Mouse (Mus musculus) brain, embryonic 14.5 days (tissue): ENCODE results near the gene Scrn1. TPM values are rescaled to one million over a fixed set of nuclear protein-coding genes. Genes with fewer than 3 reads are reported as not detected.

Source experiments
- DNase-seq: peaks from one replicate; pipeline ENCODE4 v3.0.0-alpha.2; 2011; ENCODE audit warnings: low read depth
- CTCF ChIP-seq: fragments of 200-500 bp; IDR thresholded peaks from 2 replicates; pipeline ENCODE4 v1.5.1; 2012; ENCODE audit warnings: inconsistent platforms, mild to moderate bottlenecking, moderate library complexity, borderline replicate concordance; ENCODE audit not compliant: insufficient read depth, insufficient read length; ENCODE audit errors: extremely low read depth
- POLR2A ChIP-seq: fragments of 200-500 bp; IDR thresholded peaks from 2 replicates; pipeline ENCODE4 v1.6.1; 2012; ENCODE audit warnings: mild to moderate bottlenecking, inconsistent platforms, borderline replicate concordance; ENCODE audit not compliant: poor library complexity, insufficient read depth, insufficient read length, severe bottlenecking; ENCODE audit errors: extremely low read depth
- polyA plus RNA-seq: library from polyadenylated mRNA; depleted of rRNA; stranded (reverse); fragments of >200 nt; gene quantifications from 2 replicates; pipeline ENCODE4 v1.2.3, GENCODE M21; 2012

Gene Scrn1
- polyA plus RNA-seq, 1 experiment = 92.9 TPM

DNA sequence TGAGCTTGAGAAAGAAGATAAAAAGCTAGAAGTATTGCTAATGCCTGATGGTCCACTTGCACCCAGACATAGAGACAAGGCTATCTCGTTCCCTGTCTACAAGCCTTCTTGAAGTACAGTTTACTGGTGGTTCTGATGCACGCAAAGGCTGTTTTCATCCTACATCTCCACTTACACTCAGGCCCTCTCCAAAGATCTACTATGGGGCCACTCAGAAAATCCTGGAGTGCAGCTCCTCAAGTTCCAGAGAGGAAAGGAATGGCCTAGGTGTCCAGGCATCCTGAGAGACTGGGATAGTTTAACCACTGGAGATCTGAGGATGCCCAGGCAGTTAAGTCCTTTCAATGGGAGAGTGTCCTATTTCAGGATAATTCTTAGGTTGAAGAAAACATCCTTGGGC, 24.4 kb upstream of the Scrn1 start:
- no peak for DNase-seq

DNA sequence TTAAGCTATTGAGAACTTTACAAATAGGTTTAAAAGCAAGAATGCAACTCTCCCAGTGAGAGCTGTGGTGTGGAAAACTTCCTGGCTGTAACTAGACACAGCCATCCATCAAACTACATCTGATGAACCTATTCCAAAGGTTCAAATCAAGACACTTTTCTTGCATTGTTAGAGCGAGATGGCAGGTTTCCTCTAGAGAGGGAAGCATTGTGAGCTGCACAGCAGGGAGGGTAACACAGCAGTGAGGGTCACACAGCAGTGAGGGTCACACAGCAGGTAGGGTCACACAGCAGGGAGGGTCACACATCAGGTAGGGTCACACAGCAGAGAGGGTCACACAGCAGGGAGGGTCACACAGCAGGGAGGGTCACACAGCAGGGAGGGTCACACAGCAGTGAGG, 21.9 kb upstream of the Scrn1 start:
- DNase-seq = no peak
- TF ChIP-seq CTCF (no peak), POLR2A (no peak)

More for the DNA sequence above, 24.4 kb upstream of the Scrn1 start:
- TF ChIP-seq POLR2A (no peak), CTCF (no peak)

GRCm38 (mm10) chr6:54587683-54588082, 21.4 kb upstream of the Scrn1 start:
- DNase-seq = no peak
- TF ChIP-seq CTCF = no peak
- no peak for TF ChIP-seq POLR2A

GRCm38 (mm10) chr6:54586911-54587310, 20.6 kb upstream of the Scrn1 start:
- TF ChIP-seq CTCF (no peak), POLR2A (no peak)
- DNase-seq = no peak

DNA sequence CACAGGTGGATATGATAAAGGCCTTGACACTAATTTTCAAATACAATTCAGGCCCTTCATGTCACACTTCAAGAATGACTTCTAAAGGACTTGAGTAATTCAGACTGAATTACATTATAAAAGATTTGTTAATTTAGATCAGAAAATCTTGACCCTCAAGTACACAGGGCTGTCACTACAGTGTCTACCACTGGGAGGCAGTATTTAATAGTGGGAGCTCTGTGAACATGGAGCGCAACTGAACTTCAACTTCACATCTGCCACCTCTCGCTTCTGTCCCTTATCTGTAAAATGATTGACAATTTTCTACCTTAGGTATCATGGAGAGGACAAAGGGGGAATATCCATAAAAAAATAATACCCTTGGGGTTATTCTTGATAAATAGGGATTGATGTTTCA, 19.9 kb upstream of the Scrn1 start:
- no peak for TF ChIP-seq POLR2A
- TF ChIP-seq CTCF = peak; percentile 71; the same call in 1 of the 2 replicates

DNA sequence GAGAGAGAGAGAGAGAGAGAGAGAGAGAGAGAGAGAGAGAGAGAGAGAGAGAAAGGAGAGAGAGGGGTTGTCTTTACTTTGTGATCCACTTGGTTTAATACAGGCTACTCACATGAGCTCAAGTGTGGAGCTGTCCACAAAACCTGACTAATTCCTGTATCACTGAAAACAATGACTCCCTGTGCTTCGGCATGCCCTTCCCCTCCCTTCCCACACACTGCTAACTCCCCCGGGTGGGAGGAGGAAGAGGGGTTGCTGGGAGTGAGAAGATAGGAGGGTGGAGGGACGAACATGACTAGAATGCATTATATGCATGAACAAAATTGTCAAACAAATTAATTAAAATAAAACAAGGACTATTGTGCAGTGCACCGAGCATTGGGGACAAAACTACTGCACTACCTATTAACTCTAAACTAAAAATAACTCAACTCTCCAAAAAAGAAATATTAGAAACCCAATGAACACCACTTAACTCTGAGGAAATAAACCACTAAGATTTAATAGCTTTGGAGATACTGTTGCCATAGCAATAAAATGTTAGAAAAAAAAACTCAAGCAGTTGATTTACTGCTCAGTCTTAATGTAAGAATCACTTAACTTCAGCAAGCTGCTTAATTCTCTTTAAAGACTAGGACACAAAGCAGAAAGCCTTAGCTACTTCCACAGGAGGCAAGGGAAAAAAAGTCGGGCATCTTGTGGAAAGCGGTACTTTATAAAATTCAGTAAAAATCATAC, 7.1 kb upstream of the Scrn1 start:
- no peak for TF ChIP-seq CTCF
- TF ChIP-seq POLR2A = no peak
- DNase-seq = peak; percentile 80

More for the DNA sequence above, 19.9 kb upstream of the Scrn1 start:
- DNase-seq = peak; percentile 82

GRCm38 (mm10) chr6:54569776-54570175, 3.5 kb upstream of the Scrn1 start:
- DNase-seq = peak; percentile 84

DNA sequence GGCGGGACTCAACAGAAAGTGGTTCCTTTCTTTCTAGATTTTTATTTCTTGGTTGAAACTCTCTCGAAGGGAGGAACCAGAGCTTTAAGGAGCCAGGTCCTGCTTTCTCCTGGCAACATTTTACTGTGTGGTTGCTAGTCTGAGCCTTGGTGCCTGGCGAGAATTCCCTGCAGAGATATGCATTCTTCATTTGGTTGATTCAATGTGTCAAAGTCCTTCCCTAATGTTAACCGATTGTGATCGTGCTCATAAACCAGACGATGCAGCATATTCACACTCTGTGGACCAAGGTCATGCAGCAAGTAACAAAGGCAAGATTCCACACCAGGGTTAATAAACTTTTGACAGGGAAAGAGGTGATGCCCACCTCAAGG, 244 bp upstream of the Scrn1 start:
- DNase-seq = no peak

More at GRCm38 (mm10) chr6:54569776-54570175, 3.5 kb upstream of the Scrn1 start:
- TF ChIP-seq POLR2A = no peak
- no peak for TF ChIP-seq CTCF

DNA sequence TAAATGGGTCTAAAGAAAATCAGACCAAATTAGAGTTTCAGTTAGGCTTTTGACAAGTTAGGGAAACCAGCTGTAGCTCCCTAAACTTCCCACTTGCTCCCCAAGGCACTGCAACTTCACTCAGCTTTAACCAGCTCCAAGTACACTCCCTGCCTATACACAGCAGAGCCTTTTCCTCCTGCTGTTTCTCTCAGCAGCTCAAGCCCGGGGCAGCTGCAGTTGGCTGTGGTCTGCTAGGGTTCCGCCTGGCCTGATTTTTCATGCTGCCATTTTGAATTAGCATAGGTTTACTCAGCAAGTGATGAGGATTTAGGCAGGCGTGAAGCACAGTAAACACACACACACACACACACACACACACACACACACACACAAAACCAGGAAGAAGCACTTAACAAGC, 1.3 kb downstream of the Scrn1 start:
- TF ChIP-seq POLR2A (no peak), CTCF (no peak)
- peak; percentile 89 for DNase-seq

More for the DNA sequence above, 244 bp upstream of the Scrn1 start:
- no peak for TF ChIP-seq CTCF
- no peak for TF ChIP-seq POLR2A

DNA sequence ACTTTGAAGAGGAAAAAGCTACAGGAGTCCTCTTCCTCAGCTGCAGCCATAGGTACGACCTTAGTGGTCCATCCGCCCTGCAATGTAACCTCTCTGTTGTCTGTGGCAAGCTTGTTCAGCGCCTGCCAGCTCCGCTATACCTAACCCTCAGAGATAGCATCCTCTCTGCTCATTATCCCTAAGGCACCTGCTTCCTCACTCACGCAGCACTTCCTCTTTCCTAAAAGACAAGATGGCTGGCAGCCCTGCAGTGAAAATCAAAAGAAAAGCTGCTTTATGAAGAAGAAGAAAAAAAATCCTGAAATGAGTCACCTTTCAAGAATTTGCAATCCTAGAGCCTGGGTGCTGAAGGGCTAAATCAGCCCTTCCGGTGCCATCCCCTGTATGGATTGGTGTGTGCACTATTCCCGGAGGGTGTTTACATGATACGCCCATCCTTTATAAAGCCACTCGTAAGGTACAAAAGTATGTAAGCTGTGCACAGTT, 1.7 kb downstream of the Scrn1 start:
- no peak for TF ChIP-seq CTCF
- peak; percentile 57 for DNase-seq

- no peak for TF ChIP-seq CTCF
- no peak for DNase-seq
Measured at GRCm38 (mm10) chr6:54563561-54563960, 2.7 kb downstream of the Scrn1 start.

DNA sequence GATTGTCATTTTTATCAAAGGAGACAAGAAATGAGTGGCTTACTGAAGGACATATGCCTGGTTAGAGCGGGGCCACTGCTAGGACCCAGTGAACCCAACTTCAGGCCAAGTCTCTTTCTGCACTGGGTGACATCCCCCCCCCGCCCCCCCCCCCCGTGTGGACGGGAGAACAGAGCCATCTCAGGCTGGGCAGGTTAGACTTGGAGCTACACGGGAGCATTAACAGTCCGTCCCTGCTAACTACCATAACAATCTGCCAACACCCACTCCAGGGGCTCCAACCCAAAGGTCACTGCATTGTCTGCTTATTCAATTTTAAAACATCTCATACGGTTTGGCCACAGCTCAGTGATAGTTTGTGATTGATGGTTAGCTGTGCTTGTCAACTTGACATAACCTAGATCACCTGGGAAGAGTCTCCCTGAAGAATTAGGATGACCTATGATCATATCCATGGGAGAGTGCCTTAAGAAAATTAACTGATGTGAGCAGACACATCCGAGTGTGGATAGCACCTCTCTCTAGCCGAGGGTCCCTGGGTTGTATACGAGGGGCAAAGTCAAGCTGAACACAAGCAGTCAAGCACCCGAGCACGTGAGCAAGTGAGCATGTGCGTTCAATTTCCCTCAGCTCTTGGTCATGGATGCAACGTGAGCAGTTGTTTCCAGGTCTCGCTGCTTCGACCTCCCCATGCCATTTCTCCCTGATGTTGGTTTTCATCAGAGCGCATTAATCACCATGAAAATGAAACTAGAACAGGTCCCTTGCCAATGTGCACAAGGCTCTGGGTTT, 4.1 kb downstream of the Scrn1 start:
- DNase-seq = no peak
- no peak for TF ChIP-seq POLR2A
- no peak for TF ChIP-seq CTCF

DNA sequence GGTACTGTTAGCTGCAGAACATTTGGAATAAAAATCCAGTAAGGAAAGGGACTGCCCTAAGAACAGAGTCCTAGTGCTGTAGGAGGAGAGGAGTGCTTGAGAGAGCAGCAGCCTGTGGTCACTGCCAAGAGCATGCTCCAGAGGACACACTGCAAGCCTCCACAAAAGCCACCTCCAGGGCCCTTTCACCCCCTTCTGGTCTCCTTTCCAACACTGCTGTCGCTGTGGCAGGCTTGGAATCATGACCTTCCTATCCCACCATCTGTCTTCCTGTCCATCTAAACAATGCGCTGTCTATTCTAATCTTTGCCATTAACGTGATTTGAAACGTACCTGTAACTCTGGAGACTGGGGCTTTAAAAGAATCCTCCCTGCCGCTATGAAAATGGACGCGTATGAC, 7.8 kb downstream of the Scrn1 start:
- DNase-seq = no peak

More for the DNA sequence above, 7.8 kb downstream of the Scrn1 start:
- no peak for TF ChIP-seq POLR2A
- no peak for TF ChIP-seq CTCF
